Mouse (Mus musculus): ENCODE data around the gene Usb1. TPM values are rescaled to one million over a fixed set of nuclear protein-coding genes. Genes with fewer than 3 reads are reported as not detected.

The Usb1 gene
- total and polyA plus RNA-seq, 3 experiments = 36.2 to 52.5 TPM; not detected in 1

GRCm38 (mm10) chr8:95362272-95362671 is 30.2 kb downstream of the Usb1 start:
- no peak overlapping the region for H3K9ac ChIP-seq (ENCODE audit: control insufficient read depth, low read depth, low read length, poor library complexity, severe bottlenecking)
- H3K9me3 ChIP-seq (replicated peaks; ENCODE audit: insufficient read depth, low read length) = no peaks in the 10 kb centered on the region
- H3K27ac ChIP-seq (ENCODE audit: control insufficient read depth, low read depth, low read length) = no peak overlapping the region
- no peak for TF ChIP-seq POLR2A (IDR thresholded peaks at IDR 0.05; ENCODE audit: control insufficient read depth in 1 of 2, insufficient read depth in 1 of 2, low read depth in 1 of 2, low read length in 2 of 2, poor library complexity in 1 of 2)
- no peak for TF ChIP-seq CHD1 (IDR thresholded peaks at IDR 0.05; ENCODE audit: low read depth, low read length)
- TF ChIP-seq ELF1 (IDR thresholded peaks at IDR 0.05; ENCODE audit: low read depth, low read length) = no peak
- no peak for TF ChIP-seq GABPA (IDR thresholded peaks at IDR 0.05; ENCODE audit: low read depth, low read length)
- TF ChIP-seq USF2 (IDR thresholded peaks at IDR 0.05; ENCODE audit: borderline replicate concordance in 1 of 2, insufficient read depth in 1 of 2, low read depth in 1 of 2, low read length in 2 of 2) = no peak
- H3K4me1 ChIP-seq (ENCODE audit: control insufficient read depth in 1 of 2, insufficient read depth in 2 of 2, low read length in 2 of 2) = peaks cover 0 to 10% of the 10 kb centered on the region in 2 experiments; a peak in 2 of 4 replicates
- no peaks in the 10 kb centered on the region for H3K36me3 ChIP-seq (ENCODE audit: control insufficient read depth in 1 of 2, insufficient read depth in 2 of 2, low read length in 2 of 2)
- H3K4me3 ChIP-seq (ENCODE audit: control insufficient read depth in 1 of 2, insufficient read depth in 1 of 2, low read depth in 2 of 2, low read length in 2 of 2) = no peak overlapping the region
- DNase-seq (ENCODE audit: low read depth, low spot score) = no peak
- no peaks in the 10 kb centered on the region for H3K27me3 ChIP-seq (ENCODE audit: control insufficient read depth in 1 of 2, insufficient read depth in 2 of 2, low read length in 2 of 2)
- H3K79me2 ChIP-seq (ENCODE audit: control insufficient read depth, insufficient read depth, low read length, poor library complexity) = no peaks in the 10 kb centered on the region

DNA sequence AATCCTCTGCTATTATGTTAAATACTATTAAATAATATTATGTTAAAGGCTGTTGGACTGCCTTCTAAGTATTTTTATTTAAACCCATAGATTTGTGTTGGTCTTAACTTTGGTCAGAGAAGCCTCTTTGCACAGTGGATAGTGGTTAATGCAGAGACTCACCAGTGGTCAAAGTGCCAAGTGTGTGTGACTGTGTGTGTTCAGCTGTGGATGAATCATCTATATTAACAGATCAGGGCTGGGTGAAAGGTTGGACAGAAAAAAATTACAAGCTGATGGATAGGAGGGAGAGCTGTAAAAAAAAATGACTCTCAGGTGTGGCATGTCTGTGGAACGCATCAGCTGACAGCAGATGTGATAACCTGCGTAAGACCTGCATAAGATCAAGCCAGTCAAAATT is 31.8 kb downstream of the Usb1 start:
- H3K4me1 ChIP-seq (ENCODE audit: control insufficient read depth in 1 of 2, insufficient read depth in 2 of 2, low read length in 2 of 2) = peaks cover 0 to 15% of the 10 kb centered on the region in 2 experiments; a peak in 2 of 4 replicates

GRCm38 (mm10) chr8:95369581-95370326 is 37.7 kb downstream of the Usb1 start:
- Histone ChIP-seq H3K79me2 (ENCODE audit: control insufficient read depth, insufficient read depth, low read length, poor library complexity) (no peaks in the 10 kb centered on the region), H3K4me1 (ENCODE audit: control insufficient read depth in 1 of 2, insufficient read depth in 2 of 2, low read length in 2 of 2) (peaks cover 0 to 7% of the 10 kb centered on the region in 2 experiments; a peak in 2 of 4 replicates), H3K27me3 (ENCODE audit: control insufficient read depth in 1 of 2, insufficient read depth in 2 of 2, low read length in 2 of 2) (no peaks in the 10 kb centered on the region), H3K9me3 (replicated peaks; ENCODE audit: insufficient read depth, low read length) (no peaks in the 10 kb centered on the region), H3K4me3 (ENCODE audit: control insufficient read depth in 1 of 2, insufficient read depth in 1 of 2, low read depth in 2 of 2, low read length in 2 of 2) (no peak overlapping the region), H3K27ac (ENCODE audit: control insufficient read depth, low read depth, low read length) (no peak overlapping the region), H3K9ac (ENCODE audit: control insufficient read depth, low read depth, low read length, poor library complexity, severe bottlenecking) (no peak overlapping the region), H3K36me3 (ENCODE audit: control insufficient read depth in 1 of 2, insufficient read depth in 2 of 2, low read length in 2 of 2) (no peaks in the 10 kb centered on the region)
- no peak for DNase-seq (ENCODE audit: low read depth, low spot score)
- TF ChIP-seq KAT2A (conservative IDR thresholded peaks at IDR 0.05; ENCODE audit: low read depth, low read length) = no peak
- TF ChIP-seq ETS1 (IDR thresholded peaks at IDR 0.05; ENCODE audit: low read depth, low read length) = no peak
- TF ChIP-seq MAZ (IDR thresholded peaks at IDR 0.05; ENCODE audit: low read depth, low read length) = no peak
- no peak for TF ChIP-seq ZC3H11A (IDR thresholded peaks at IDR 0.05; ENCODE audit: low read depth, low read length)
- TF ChIP-seq E2F4 (IDR thresholded peaks at IDR 0.05; ENCODE audit: borderline replicate concordance, low read depth, low read length) = no peak
- TF ChIP-seq TAL1 (IDR thresholded peaks at IDR 0.05; ENCODE audit: low read length) = no peak
- no peak for TF ChIP-seq MYC (IDR thresholded peaks at IDR 0.05; ENCODE audit: low read depth, low read length)
- TF ChIP-seq RAD21 (IDR thresholded peaks at IDR 0.05; ENCODE audit: low read depth, low read length) = no peak
- TF ChIP-seq MYB (IDR thresholded peaks at IDR 0.05; ENCODE audit: low read depth, low read length) = no peak
- no peak for TF ChIP-seq ZNF384 (IDR thresholded peaks at IDR 0.05; ENCODE audit: low read depth, low read length)
- no peak for TF ChIP-seq RCOR1 (IDR thresholded peaks at IDR 0.05; ENCODE audit: low read depth, low read length)
- no peak for TF ChIP-seq GABPA (IDR thresholded peaks at IDR 0.05; ENCODE audit: low read depth, low read length)
- no peak for TF ChIP-seq CHD1 (IDR thresholded peaks at IDR 0.05; ENCODE audit: low read depth, low read length)
- no peak for TF ChIP-seq JUND (IDR thresholded peaks at IDR 0.05; ENCODE audit: low read depth, low read length)
- no peak for TF ChIP-seq GATA1 (IDR thresholded peaks at IDR 0.05; ENCODE audit: low read depth, low read length)
- TF ChIP-seq MXI1 (IDR thresholded peaks at IDR 0.05; ENCODE audit: low read depth, low read length) = no peak

More for the DNA sequence above, 31.8 kb downstream of the Usb1 start:
- DNase-seq (ENCODE audit: low read depth, low spot score) = no peak
- Histone ChIP-seq H3K79me2 (ENCODE audit: control insufficient read depth, insufficient read depth, low read length, poor library complexity) (no peaks in the 10 kb centered on the region), H3K27me3 (ENCODE audit: control insufficient read depth in 1 of 2, insufficient read depth in 2 of 2, low read length in 2 of 2) (no peaks in the 10 kb centered on the region), H3K27ac (ENCODE audit: control insufficient read depth, low read depth, low read length) (no peak overlapping the region), H3K9me3 (replicated peaks; ENCODE audit: insufficient read depth, low read length) (no peaks in the 10 kb centered on the region), H3K36me3 (ENCODE audit: control insufficient read depth in 1 of 2, insufficient read depth in 2 of 2, low read length in 2 of 2) (no peaks in the 10 kb centered on the region), H3K4me3 (ENCODE audit: control insufficient read depth in 1 of 2, insufficient read depth in 1 of 2, low read depth in 2 of 2, low read length in 2 of 2) (no peak overlapping the region), H3K9ac (ENCODE audit: control insufficient read depth, low read depth, low read length, poor library complexity, severe bottlenecking) (no peak overlapping the region)
- TF ChIP-seq ZC3H11A (IDR thresholded peaks at IDR 0.05; ENCODE audit: low read depth, low read length) = no peak
- no peak for TF ChIP-seq SMC3 (IDR thresholded peaks at IDR 0.05; ENCODE audit: low read depth, low read length)
- no peak for TF ChIP-seq BHLHE40 (IDR thresholded peaks at IDR 0.05; ENCODE audit: borderline replicate concordance, low read depth, low read length)
- TF ChIP-seq ZMIZ1 (IDR thresholded peaks at IDR 0.05; ENCODE audit: low read depth, low read length) = no peak
- TF ChIP-seq CHD2 (IDR thresholded peaks at IDR 0.05; ENCODE audit: low read length) = no peak
- no peak for TF ChIP-seq TCF12 (IDR thresholded peaks at IDR 0.05; ENCODE audit: low read depth, low read length)
- TF ChIP-seq CTCF (IDR thresholded peaks at IDR 0.05 in 2 of 3, conservative IDR thresholded peaks at IDR 0.05 in 1 of 3; ENCODE audit: control insufficient read depth in 1 of 3, insufficient read depth in 1 of 3, low read depth in 2 of 3, low read length in 3 of 3, poor library complexity in 1 of 3, severe bottlenecking in 1 of 3) = no peak
- no peak for TF ChIP-seq MAZ (IDR thresholded peaks at IDR 0.05; ENCODE audit: low read depth, low read length)
- no peak for TF ChIP-seq POLR2AphosphoS2 (IDR thresholded peaks at IDR 0.05; ENCODE audit: low read length)
- TF ChIP-seq TBP (IDR thresholded peaks at IDR 0.05; ENCODE audit: low read depth, low read length) = no peak
- TF ChIP-seq POLR2AphosphoS5 (IDR thresholded peaks at IDR 0.05; ENCODE audit: borderline replicate concordance, low read depth, low read length) = no peak
- no peak for TF ChIP-seq GABPA (IDR thresholded peaks at IDR 0.05; ENCODE audit: low read depth, low read length)
- no peak for TF ChIP-seq UBTF (IDR thresholded peaks at IDR 0.05; ENCODE audit: borderline replicate concordance, insufficient read depth, low read depth, low read length)
- TF ChIP-seq ELF1 (IDR thresholded peaks at IDR 0.05; ENCODE audit: low read depth, low read length) = no peak
- no peak for TF ChIP-seq E2F4 (IDR thresholded peaks at IDR 0.05; ENCODE audit: borderline replicate concordance, low read depth, low read length)
- TF ChIP-seq SIN3A (IDR thresholded peaks at IDR 0.05; ENCODE audit: low read length) = no peak

Measured in MEL (cell line).